In the genomic region with DNA sequence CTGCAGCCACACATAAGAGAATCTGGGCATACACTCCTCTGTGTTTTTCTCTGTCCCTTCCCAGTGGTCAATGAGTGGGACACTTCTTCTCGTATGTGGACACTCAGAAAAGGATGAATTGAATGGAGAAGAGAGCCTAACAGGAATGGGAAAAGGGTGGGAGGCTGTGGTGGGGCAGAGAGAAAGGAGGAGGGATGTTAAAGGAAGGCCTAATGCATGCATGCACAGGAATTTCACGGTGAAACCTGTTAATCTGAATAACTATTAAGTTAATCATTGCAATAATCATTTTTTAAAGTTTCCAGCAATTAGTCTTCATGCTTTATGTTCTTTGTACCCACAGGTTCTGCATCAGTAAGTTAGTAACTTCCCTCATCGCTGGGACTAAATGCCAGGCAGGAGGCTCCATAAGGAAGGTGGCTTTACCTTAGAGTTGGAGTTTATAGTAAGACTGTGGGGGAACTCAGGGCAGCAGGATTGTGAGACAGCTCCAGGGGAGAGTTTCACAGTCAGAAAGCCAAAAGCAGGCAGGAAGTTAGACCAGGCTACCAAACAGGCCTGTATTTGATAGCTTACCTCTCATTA, we compare ENCODE assay signal across 25 mouse cellular contexts.
A peak's percentile ranks its signal among the peaks of the same experiment; 100 is the strongest.
DNase-seq lines count a peak whose midpoint lies in the region; ATAC-seq lines count a peak whose summit lies in the region.
"Had no signal": no experiment of that assay in that cellular context is flagged by ENCODE, and none has a peak within 500 bp of the region (broad histone marks: within the 10 kb centered on the region; RNA-seq: fewer than 3 reads in every experiment).

No protein-coding gene starts in this region.

- 76% methylated on average over 3 of the region's 3 CpGs for WGBS in midbrain, embryonic 11.5 days
- WGBS in midbrain, embryonic 15.5 days = 65% methylated on average over 3 of the region's 3 CpGs
- WGBS in neural tube, embryonic 15.5 days = 73% methylated on average over 3 of the region's 3 CpGs

- H3K27me3 ChIP-seq in midbrain, embryonic 11.5 days (ENCODE audit: control insufficient read depth, insufficient read depth, low read length) = no peaks in the 10 kb centered on the region; the same call in 1 of the 2 replicates
- no peaks in the 10 kb centered on the region; the same call in none of the 2 replicates for H3K27me3 ChIP-seq in midbrain, embryonic 15.5 days (replicated peaks)
- H3K27me3 ChIP-seq in neural tube, embryonic 15.5 days (replicated peaks) = peaks cover 16% of the 10 kb centered on the region; the same call in 1 of the 2 replicates
- H3K27me3 ChIP-seq: embryonic facial prominence, embryonic 13.5 days had no signal

- no peak for ATAC-seq in midbrain, embryonic 11.5 days (ENCODE audit: low FRiP score)
- ATAC-seq in midbrain, embryonic 15.5 days (replicated peaks) = no peak
- no peak for ATAC-seq in neural tube, embryonic 15.5 days (ENCODE audit: low FRiP score)
- ATAC-seq: forebrain, embryonic 15.5 days; hindbrain, embryonic 16.5 days had no signal

- peaks cover 9% of the 10 kb centered on the region for H3K4me1 ChIP-seq in midbrain, embryonic 11.5 days (ENCODE audit: control insufficient read depth, insufficient read depth, low read length)
- peaks cover 9% of the 10 kb centered on the region; the same call in 1 of the 2 replicates for H3K4me1 ChIP-seq in midbrain, embryonic 15.5 days
- 0 out of 2 replicates have a peak, but pooled peaks cover 7% of the 10 kb centered on the region for H3K4me1 ChIP-seq in neural tube, embryonic 15.5 days
- H3K4me1 ChIP-seq: embryonic facial prominence, embryonic 13.5 days had no signal

- H3K9me3 ChIP-seq in midbrain, embryonic 11.5 days (ENCODE audit: control insufficient read depth, low read length) = no peaks in the 10 kb centered on the region
- H3K9me3 ChIP-seq in midbrain, embryonic 15.5 days = no peaks in the 10 kb centered on the region
- H3K9me3 ChIP-seq in neural tube, embryonic 15.5 days (replicated peaks) = no peaks in the 10 kb centered on the region
- H3K9me3 ChIP-seq: embryonic facial prominence, embryonic 10.5 days; embryonic facial prominence, embryonic 13.5 days; forebrain, embryonic 12.5 days; forebrain, embryonic 15.5 days; hindbrain, embryonic 13.5 days had no signal

- H3K9ac ChIP-seq in midbrain, embryonic 11.5 days (ENCODE audit: low read length) = no peak overlapping the region
- H3K9ac ChIP-seq in midbrain, embryonic 15.5 days = no peak overlapping the region
- no peak overlapping the region for H3K9ac ChIP-seq in neural tube, embryonic 15.5 days (replicated peaks)
- H3K9ac ChIP-seq: embryonic facial prominence, embryonic 13.5 days; forebrain, embryonic 12.5 days; forebrain, embryonic 15.5 days; hindbrain, embryonic 13.5 days had no signal

- H3K36me3 ChIP-seq in midbrain, embryonic 11.5 days (ENCODE audit: control insufficient read depth, insufficient read depth, low read length) = no peaks in the 10 kb centered on the region
- no peaks in the 10 kb centered on the region for H3K36me3 ChIP-seq in midbrain, embryonic 15.5 days (replicated peaks)
- H3K36me3 ChIP-seq in neural tube, embryonic 15.5 days = no peaks in the 10 kb centered on the region
- H3K36me3 ChIP-seq: embryonic facial prominence, embryonic 10.5 days; embryonic facial prominence, embryonic 13.5 days; forebrain, embryonic 12.5 days; forebrain, embryonic 15.5 days; hindbrain, embryonic 13.5 days had no signal

- no peak overlapping the region for H3K4me3 ChIP-seq in midbrain, embryonic 11.5 days (ENCODE audit: low read depth, low read length)
- H3K4me3 ChIP-seq in midbrain, embryonic 15.5 days = no peak overlapping the region
- no peak overlapping the region for H3K4me3 ChIP-seq in neural tube, embryonic 15.5 days (replicated peaks)
- H3K4me3 ChIP-seq: embryonic facial prominence, embryonic 10.5 days; embryonic facial prominence, embryonic 13.5 days; erythroblast, embryonic 14.5 days; forebrain, embryonic 12.5 days; forebrain, embryonic 15.5 days; heart, adult 2 months; hindbrain, embryonic 13.5 days had no signal

- H3K4me2 ChIP-seq in midbrain, embryonic 11.5 days = no peak overlapping the region
- H3K4me2 ChIP-seq in midbrain, embryonic 15.5 days = no peak overlapping the region
- H3K4me2 ChIP-seq in neural tube, embryonic 15.5 days = no peak overlapping the region
- H3K4me2 ChIP-seq: embryonic facial prominence, embryonic 13.5 days; forebrain, embryonic 12.5 days; forebrain, embryonic 15.5 days; heart, embryonic 11.5 days; hindbrain, embryonic 13.5 days had no signal

- peak; percentile 43 for DNase-seq in heart, adult 11 months
- no peak for DNase-seq in heart, adult 8-10 months (ENCODE audit: low spot score)
- DNase-seq in kidney, adult 9 months = peak; percentile 27
- no peak for DNase-seq in kidney, postnatal 25 days
- DNase-seq in midbrain, embryonic 11.5 days (ENCODE audit: low spot score, missing footprints) = peak; percentile 72
- DNase-seq in kidney, postnatal 14 days = peak; percentile 13
- DNase-seq: adrenal gland, postnatal 10 days; adrenal gland, postnatal 36 days; cerebellum, adult 11 months; cerebellum, adult 2 months; cerebellum, adult 9-11 months; cerebellum, postnatal 25 days; embryo, embryonic 11 days; gastrocnemius, postnatal 25 days; heart, adult 2 months had no signal

- no peak overlapping the region for H3K27ac ChIP-seq in midbrain, embryonic 11.5 days (ENCODE audit: low read depth, low read length)
- H3K27ac ChIP-seq in midbrain, embryonic 15.5 days = no peak overlapping the region
- no peak overlapping the region for H3K27ac ChIP-seq in neural tube, embryonic 15.5 days (replicated peaks)
- H3K27ac ChIP-seq: embryonic facial prominence, embryonic 10.5 days; embryonic facial prominence, embryonic 13.5 days; forebrain, embryonic 12.5 days; forebrain, embryonic 15.5 days; heart, adult 2 months; hindbrain, embryonic 13.5 days had no signal

Comparison
In these comparisons a context has a peak if more than half of its experiments do, and no peak if none do; other contexts are left out.
1. DNase-seq: peak in heart, adult 11 months (single experiment), kidney, adult 9 months (single experiment), midbrain, embryonic 11.5 days (single experiment) and kidney, postnatal 14 days (single experiment); none in heart, adult 8-10 months (single experiment) and kidney, postnatal 25 days (0 of 2).